Mouse (Mus musculus) ES-E14 (cell line): Measurements from ENCODE around the gene Cage1.

Experiments used
- CHD2 ChIP-seq: IDR thresholded peaks from 2 replicates; pipeline ENCODE4 v1.6.1; 2014; ENCODE audit warnings: mild to moderate bottlenecking, low read depth, low read length, inconsistent platforms
- MAFK ChIP-seq: IDR thresholded peaks from 2 replicates; pipeline ENCODE4 v1.6.1; 2014; ENCODE audit warnings: mild to moderate bottlenecking, low read depth, low read length, inconsistent platforms; ENCODE audit not compliant: insufficient read depth
- ZC3H11A ChIP-seq: IDR thresholded peaks from 2 replicates; pipeline ENCODE4 v1.6.1; 2012; ENCODE audit warnings: low read depth, mild to moderate bottlenecking, inconsistent platforms, low read length, borderline replicate concordance

DNA sequence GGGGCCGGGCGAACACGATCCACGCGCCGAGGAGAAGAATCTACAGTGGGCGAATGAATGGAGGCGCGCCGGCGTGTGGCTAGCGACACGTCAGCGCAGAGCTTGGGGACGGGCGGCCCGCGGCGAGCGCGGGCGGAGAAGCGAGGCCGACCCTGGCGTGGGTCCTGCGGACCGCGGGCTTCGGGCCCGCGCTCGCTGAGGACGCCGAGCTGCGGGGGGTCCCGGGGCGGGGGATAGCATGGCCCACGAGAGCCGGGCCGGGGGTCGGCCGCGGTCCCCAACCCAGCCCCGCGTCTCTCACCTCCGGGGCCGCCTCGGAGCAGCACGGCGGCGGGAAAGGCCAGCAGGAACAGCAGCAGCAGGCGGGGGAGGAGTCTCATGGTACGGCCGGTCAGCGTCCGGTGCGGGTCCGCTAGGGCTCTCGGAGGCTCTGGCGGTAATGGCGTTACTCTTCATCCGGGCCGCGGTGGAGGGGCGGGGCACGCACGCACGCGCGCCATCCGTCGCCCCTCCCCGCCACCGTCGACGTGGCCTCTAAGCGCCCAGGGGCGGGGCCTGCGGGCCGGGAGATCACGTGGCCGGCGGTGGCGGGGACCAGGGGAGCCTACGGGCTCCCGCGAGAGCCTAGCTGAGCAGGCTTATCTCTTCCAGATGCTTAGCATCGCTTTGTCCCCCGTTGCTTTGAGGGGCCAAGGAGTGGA lies 43.0 kb downstream of the Cage1 start, which contains the start of gene Ssr1:
- TF ChIP-seq MAFK = no peak
- TF ChIP-seq CHD2 = no peak
- TF ChIP-seq ZC3H11A = no peak
